37 mouse cellular contexts compared by ENCODE assay signal in genomic region chr1:83120312-83120711, GRCm38 (mm10). TPM values are rescaled to one million over a fixed set of nuclear protein-coding genes. Genes with fewer than 3 reads are reported as not detected.
DNase-seq lines count a peak whose midpoint lies in the region; ATAC-seq and TF ChIP-seq lines count a peak whose summit lies in the region.
"Had no signal": no experiment of that assay in that cellular context is flagged by ENCODE, and none has a peak within 500 bp of the region (broad histone marks: within the 10 kb centered on the region; RNA-seq: fewer than 3 reads in every experiment).

No protein-coding gene starts in this region.

- no peaks in the 10 kb centered on the region for H3K9me3 ChIP-seq in heart, embryonic 15.5 days (replicated peaks)
- H3K9me3 ChIP-seq in CH12.LX (replicated peaks; ENCODE audit: low read length): no peaks in the 10 kb centered on the region
- H3K9me3 ChIP-seq: embryonic facial prominence, embryonic 10.5 days; embryonic facial prominence, embryonic 13.5 days; G1E; heart, embryonic 12.5 days had no signal

- no peaks in the 10 kb centered on the region for H3K79me2 ChIP-seq in CH12.LX (replicated peaks; ENCODE audit: control insufficient read depth, extremely low read depth, insufficient read depth, poor library complexity, severe bottlenecking)

- no peak for DNase-seq in heart, postnatal 25 days (ENCODE audit: low spot score)
- peak; percentile 8 for DNase-seq in 416B (ENCODE audit: low read depth)
- DNase-seq in CH12.LX (ENCODE audit: extremely low read depth): no peak
- no peak for DNase-seq in thymus, postnatal 4 days
- DNase-seq in lung, postnatal 36 days: no peak
- DNase-seq: adrenal gland, adult 8-10 months; adrenal gland, postnatal 25 days; cerebellum, adult 11-12 months; cerebellum, adult 8-10 months; cerebellum, postnatal 10 days; cerebellum, postnatal 36 days; embryo, embryonic 11 days; forebrain, postnatal 0 days; gastrocnemius, adult 2 months; gastrocnemius, postnatal 25 days; kidney, adult 18-20 months had no signal

- no peaks in the 10 kb centered on the region for H3K27me3 ChIP-seq in heart, embryonic 15.5 days
- no peaks in the 10 kb centered on the region for H3K27me3 ChIP-seq in CH12.LX (replicated peaks)
- H3K27me3 ChIP-seq: embryonic facial prominence, embryonic 13.5 days; heart, embryonic 12.5 days had no signal

- TF ChIP-seq RAD21 in CH12.LX (IDR thresholded peaks at IDR 0.05; ENCODE audit: low read depth, low read length): no peak

- intact Hi-C loops in heart, postnatal 25 days (cut with DNase I): no loop called here

- dilution Hi-C loops in CH12.LX (cut with MboI; ENCODE audit: extremely low pct_ligation_motif_present, extremely low pct_unique_long_range_greater_than_20kb, low sequenced_read_pairs): no loop called here

- peaks cover 12% of the 10 kb centered on the region for H3K4me1 ChIP-seq in heart, embryonic 15.5 days (replicated peaks)
- peaks cover 14 to 19% of the 10 kb centered on the region in 2 experiments for H3K4me1 ChIP-seq in CH12.LX (ENCODE audit: control insufficient read depth in 1 of 2, insufficient read depth in 2 of 2)
- peaks cover 6% of the 10 kb centered on the region for H3K4me1 ChIP-seq in embryonic fibroblast, embryonic 13.5 days (ENCODE audit: control insufficient read depth, insufficient read depth, low read length)
- H3K4me1 ChIP-seq: embryonic facial prominence, embryonic 10.5 days; embryonic facial prominence, embryonic 13.5 days had no signal

- no peak for ATAC-seq in heart, embryonic 15.5 days (replicated peaks; ENCODE audit: insufficient number of reproducible peaks, insufficient read depth, low FRiP score, low read depth)
- ATAC-seq: activated CD4-positive, CD25-positive, alpha-beta regulatory T cell, adult 4 months; forebrain, embryonic 14.5 days; forebrain, postnatal 0 days; hindbrain, postnatal 0 days; inflammation-experienced regulatory T-cells, adult 6 months; intestine, embryonic 16.5 days had no signal

- peak overlapping the region; percentile 58; the same call in 1 of the 2 replicates for H3K27ac ChIP-seq in heart, embryonic 15.5 days
- H3K27ac ChIP-seq in CH12.LX (ENCODE audit: insufficient read depth, low read depth): peak overlapping the region; percentile 17; the same call in 1 of the 2 replicates
- peak overlapping the region; percentile 93 for H3K27ac ChIP-seq in embryonic fibroblast, embryonic 13.5 days (ENCODE audit: insufficient read depth, low read length)
- H3K27ac ChIP-seq: embryonic facial prominence, embryonic 10.5 days; embryonic facial prominence, embryonic 13.5 days; gastrocnemius, adult 2 months; hindbrain, embryonic 14.5 days; hindbrain, postnatal 0 days had no signal

- TF ChIP-seq EP300 in CH12.LX (IDR thresholded peaks at IDR 0.05; ENCODE audit: low read length): no peak

- in situ Hi-C loops in CH12.LX (cut with MboI; ENCODE audit: low pct_ligation_motif_present, low pct_unique_long_range_greater_than_20kb, low sequenced_read_pairs): no loop called here

- H3K4me2 ChIP-seq in heart, embryonic 15.5 days: no peak overlapping the region
- no peak overlapping the region for H3K4me2 ChIP-seq in CH12.LX (ENCODE audit: insufficient read depth, low read depth, poor library complexity, severe bottlenecking)
- H3K4me2 ChIP-seq: embryonic facial prominence, embryonic 13.5 days; heart, embryonic 12.5 days; hindbrain, embryonic 14.5 days had no signal

- H3K4me3 ChIP-seq in heart, embryonic 15.5 days: no peak overlapping the region
- no peak overlapping the region for H3K4me3 ChIP-seq in CH12.LX (replicated peaks in 1 of 3; ENCODE audit: low read depth in 2 of 3, low read length in 2 of 3, poor library complexity in 1 of 3)
- H3K4me3 ChIP-seq in embryonic fibroblast, embryonic 13.5 days (ENCODE audit: insufficient read depth, low read length): no peak overlapping the region
- H3K4me3 ChIP-seq: embryonic facial prominence, embryonic 10.5 days; embryonic facial prominence, embryonic 13.5 days; gastrocnemius, adult 2 months; heart, embryonic 12.5 days had no signal

- H3K36me3 ChIP-seq in heart, embryonic 15.5 days: no peaks in the 10 kb centered on the region
- H3K36me3 ChIP-seq in CH12.LX (replicated peaks in 1 of 2; ENCODE audit: control insufficient read depth in 1 of 2, insufficient read depth in 1 of 2, low read length in 1 of 2): no peaks in the 10 kb centered on the region
- H3K36me3 ChIP-seq: embryonic facial prominence, embryonic 10.5 days; embryonic facial prominence, embryonic 13.5 days; G1E; heart, embryonic 12.5 days had no signal

- TF ChIP-seq CTCF in CH12.LX (conservative IDR thresholded peaks at IDR 0.05 in 1 of 2, IDR thresholded peaks at IDR 0.05 in 1 of 2; ENCODE audit: low read depth in 2 of 2, low read length in 2 of 2): no peak
- no peak for TF ChIP-seq CTCF in embryonic fibroblast, embryonic 13.5 days (IDR thresholded peaks at IDR 0.05; ENCODE audit: borderline replicate concordance, insufficient read depth, low read length)

- WGBS in heart, embryonic 15.5 days: 62% methylated on average over 3 of the region's 3 CpGs

- no peak for TF ChIP-seq POLR2A in CH12.LX (IDR thresholded peaks at IDR 0.05; ENCODE audit: low read depth, low read length)
- no peak for TF ChIP-seq POLR2A in embryonic fibroblast, embryonic 13.5 days (IDR thresholded peaks at IDR 0.05; ENCODE audit: low read depth, low read length)

- no peak overlapping the region for H3K9ac ChIP-seq in heart, embryonic 15.5 days
- no peak overlapping the region for H3K9ac ChIP-seq in CH12.LX (ENCODE audit: insufficient read depth, low read depth)
- H3K9ac ChIP-seq: embryonic facial prominence, embryonic 13.5 days; forebrain, postnatal 0 days; heart, embryonic 12.5 days; hindbrain, embryonic 14.5 days had no signal

TF ChIP-seq in CH12.LX, 34 proteins besides CTCF, POLR2A, EP300 and RAD21:
- TF ChIP-seq E2F4 (IDR thresholded peaks at IDR 0.05; ENCODE audit: insufficient replicate concordance, low read depth, low read length) (no peak), MAX (IDR thresholded peaks at IDR 0.05; ENCODE audit: low read length) (0 out of 2 replicates have a peak, but pooled peaks have one; percentile 36)

RNA-seq across cellular contexts. Expression of gene Ccl20, which starts 3.7 kb away (rescaled TPM):
- polyA plus RNA-seq in heart, embryonic 15.5 days (2015; fragmentation: Nextera tagmentation; extraction: Ambion mirVana): not detected in 2 replicates
- total RNA-seq in heart, postnatal 25 days (2021): not detected
- total RNA-seq in CH12.LX (2012; rRNA removed): 0.42 and 3.4 TPM in 2 replicates
- total RNA-seq in CH12.LX (2014; rRNA removed): 0.32 and 0.34 TPM in 2 replicates
- not detected in 2 replicates for polyA plus RNA-seq in CH12.LX (2012; ENCODE audit: insufficient read length, low read depth)
- 11.8 and 12.2 TPM in 2 replicates for polyA plus RNA-seq in embryonic fibroblast, embryonic 13.5 days (2011; ENCODE audit: insufficient read length, low read depth, missing spikeins)
- total RNA-seq: adrenal gland, adult 8-10 months; adrenal gland, postnatal 25 days; forebrain, postnatal 0 days; gastrocnemius, adult 2 months; gastrocnemius, postnatal 25 days; heart, adult 8-10 months; heart, postnatal 4 days; hindbrain, postnatal 0 days had no signal
- polyA plus RNA-seq: cortical plate, adult 2 months; embryonic facial prominence, embryonic 10.5 days; embryonic facial prominence, embryonic 13.5 days; forebrain, embryonic 11.5 days; forebrain, embryonic 14.5 days; frontal cortex, adult 2 months; G1E; gonadal fat pad, adult 2 months; hindbrain, embryonic 11.5 days; hindbrain, embryonic 14.5 days; hindbrain, postnatal 0 days had no signal

RNA-seq across cellular contexts. Expression of gene Daw1, which starts 39.2 kb away (rescaled TPM):
- polyA plus RNA-seq in heart, embryonic 15.5 days (2015; fragmentation: Nextera tagmentation; extraction: Ambion mirVana): 0.13 and 0.16 TPM in 2 replicates
- not detected for total RNA-seq in heart, postnatal 25 days (2021)
- total RNA-seq in CH12.LX (2012; rRNA removed) (not detected in 2 replicates), CH12.LX (2014; rRNA removed) (not detected in 2 replicates)
- polyA plus RNA-seq in CH12.LX (2012; ENCODE audit: insufficient read length, low read depth): not detected in 2 replicates
- not detected in 2 replicates for polyA plus RNA-seq in embryonic fibroblast, embryonic 13.5 days (2011; ENCODE audit: insufficient read length, low read depth, missing spikeins)
- total RNA-seq: adrenal gland, adult 8-10 months; adrenal gland, postnatal 25 days; G1E; gastrocnemius, adult 2 months; gastrocnemius, postnatal 25 days; heart, adult 8-10 months; heart, postnatal 4 days had no signal
- polyA plus RNA-seq: embryonic facial prominence, embryonic 10.5 days; embryonic facial prominence, embryonic 13.5 days; G1E; heart, embryonic 12.5 days; intestine, embryonic 16.5 days; kidney, embryonic 14.5 days had no signal

RNA-seq across cellular contexts. Expression of gene Krtap28-13, which starts 59.6 kb away (rescaled TPM):
- not detected in 2 replicates for polyA plus RNA-seq in heart, embryonic 15.5 days (2015; fragmentation: Nextera tagmentation; extraction: Ambion mirVana)
- not detected for total RNA-seq in heart, postnatal 25 days (2021)
- total RNA-seq in CH12.LX (2012; rRNA removed) (not detected in 2 replicates), CH12.LX (2014; rRNA removed) (not detected in 2 replicates)
- polyA plus RNA-seq in CH12.LX (2012; ENCODE audit: insufficient read length, low read depth): not detected in 2 replicates
- not detected in 2 replicates for polyA plus RNA-seq in embryonic fibroblast, embryonic 13.5 days (2011; ENCODE audit: insufficient read length, low read depth, missing spikeins)
- total RNA-seq: adrenal gland, adult 8-10 months; adrenal gland, postnatal 25 days; forebrain, postnatal 0 days; gastrocnemius, adult 2 months; gastrocnemius, postnatal 25 days; heart, adult 8-10 months; heart, postnatal 4 days; hindbrain, postnatal 0 days had no signal
- polyA plus RNA-seq: activated CD4-positive, CD25-positive, alpha-beta regulatory T cell, adult 4 months; brain, embryonic 14.5 days; cortical plate, adult 2 months; embryonic facial prominence, embryonic 10.5 days; embryonic facial prominence, embryonic 13.5 days; forebrain, embryonic 11.5 days; forebrain, embryonic 14.5 days; forebrain, postnatal 0 days; G1E; gonadal fat pad, adult 2 months; heart, embryonic 12.5 days; hindbrain, embryonic 11.5 days; hindbrain, embryonic 14.5 days; hindbrain, postnatal 0 days; inflammation-experienced regulatory T-cells, adult 6 months; intestine, embryonic 16.5 days; kidney, embryonic 14.5 days had no signal

Comparison
In these comparisons a context has a peak if more than half of its experiments do, and no peak if none do; other contexts are left out.
1. H3K27ac ChIP-seq: peak in every context shown above with its lines; median percentile 93 in embryonic fibroblast, embryonic 13.5 days; 58 in heart, embryonic 15.5 days; 17 in CH12.LX.
2. RNA of gene Ccl20, which starts 3.7 kb away (polyA plus RNA-seq): 11.8 to 12.2 TPM in embryonic fibroblast, embryonic 13.5 days; not detected in CH12.LX and not detected in heart, embryonic 15.5 days; every median in the first group is over 10 times any median in the second.